Mouse (Mus musculus) hindbrain, postnatal 0 days (tissue): ENCODE results near the gene Tbc1d13. TPM values are rescaled to one million over a fixed set of nuclear protein-coding genes. Genes with fewer than 3 reads are reported as not detected.

ENCODE experiments used
- ATAC-seq: fragments of 200-750 bp; cut with Nextera tagmentation; 2 replicates; pipeline ENCODE4 v1.8.0; 2017; ENCODE audit warnings: mild to moderate bottlenecking, moderate TSS enrichment, moderate library complexity
- DNase-seq: peaks from one replicate; pipeline ENCODE4 v3.0.0-alpha.2; 2015; ENCODE audit warnings: low spot score
- H3K27ac ChIP-seq: fragments of 300-500 bp; sonication (generic); 2 replicates; pipeline ENCODE4 v1.5.1; 2014; ENCODE audit warnings: mild to moderate bottlenecking
- H3K27me3 ChIP-seq: fragments of 300-500 bp; sonication (generic); 2 replicates; pipeline ENCODE4 v1.6.1; 2014; ENCODE audit warnings: low read length, mixed read lengths; ENCODE audit not compliant: insufficient read depth
- H3K36me3 ChIP-seq: fragments of 300-500 bp; sonication (generic); 2 replicates; pipeline ENCODE4 v1.6.1; 2014; ENCODE audit warnings: low read length, mixed read lengths; ENCODE audit not compliant: insufficient read depth
- H3K4me1 ChIP-seq: fragments of 300-500 bp; sonication (generic); 2 replicates; pipeline ENCODE4 v1.6.1; 2014; ENCODE audit warnings: antibody characterized with exemption, low read length, mixed read lengths; ENCODE audit not compliant: insufficient read depth
- H3K4me2 ChIP-seq: fragments of 300-500 bp; sonication (generic); 2 replicates; pipeline ENCODE4 v1.6.1; 2014; ENCODE audit warnings: low read depth, mild to moderate bottlenecking, low read length, moderate library complexity, mixed read lengths
- H3K4me3 ChIP-seq: fragments of 300-500 bp; sonication (generic); 2 replicates; pipeline ENCODE4 v1.5.1; 2014; ENCODE audit warnings: low read length
- H3K9ac ChIP-seq: fragments of 300-500 bp; sonication (generic); replicated peaks from 2 replicates; pipeline ENCODE4 v1.6.1; 2014; ENCODE audit warnings: mild to moderate bottlenecking, low read length, moderate library complexity, mixed read lengths
- H3K9me3 ChIP-seq: fragments of 300-500 bp; sonication (generic); 2 replicates; pipeline ENCODE4 v1.6.1; 2016; ENCODE audit warnings: low read length, mixed read lengths
- CTCF ChIP-seq: IDR thresholded peaks from 2 replicates; pipeline ENCODE4 v1.5.1; 2016; ENCODE audit warnings: antibody characterized with exemption, control low read depth, low read depth
- WGBS: fragments of 180-500 bp; shearing (Covaris S2); extraction: QIAGEN DNeasy Blood & Tissue Kit; methylation state at CpG from one replicate; pipeline ENCODE4 v1.1.7; 2014; 5-methylcytosine and 5-hydroxymethylcytosine counted together
- polyA plus RNA-seq: library from polyadenylated mRNA; unstranded; fragments of >200 nt; fragmentation: Nextera tagmentation; extraction: Ambion mirVana; gene quantifications from 2 replicates; pipeline ENCODE4 v1.2.1, GENCODE M21; 2015
- total RNA-seq: library from RNA; depleted of rRNA; stranded (reverse); fragments of >200 nt; gene quantifications from 2 replicates; pipeline ENCODE4 v1.2.3, GENCODE M21; 2014; rRNA removed

Gene Tbc1d13
- total RNA-seq (106 and 109 TPM in 2 replicates), polyA plus RNA-seq (9.4 and 10.8 TPM in 2 replicates)

GRCm38 (mm10) chr2:30133613-30134377 is at the start of gene Tbc1d13:
TSS of gene Tbc1d13 (plus strand) at chr2:30133746.
- no peaks in the 10 kb centered on the region for H3K27me3 ChIP-seq
- DNase-seq: peak; percentile 97
- peak within 1 kb of the TSS; percentile 71 for H3K9ac ChIP-seq
- TF ChIP-seq CTCF: no peak; the same call in 1 of the 2 replicates
- 0% methylated on average over 44 of the region's 46 CpGs for WGBS
- peaks cover 8% of the 10 kb centered on the region; the same call in 1 of the 2 replicates for H3K36me3 ChIP-seq
- peaks cover 16% of the 10 kb centered on the region; the same call in 1 of the 2 replicates for H3K4me1 ChIP-seq
- H3K4me2 ChIP-seq: peak within 1 kb of the TSS; percentile 96
- ATAC-seq: peak; percentile 97
- H3K4me3 ChIP-seq: peak within 1 kb of the TSS; percentile 79
- no peaks in the 10 kb centered on the region for H3K9me3 ChIP-seq
- peak within 1 kb of the TSS; percentile 87 for H3K27ac ChIP-seq

- Histone ChIP-seq H3K9me3 (no peaks in the 10 kb centered on the region), H3K36me3 (no peaks in the 10 kb centered on the region), H3K27ac (no peak overlapping the region), H3K27me3 (no peaks in the 10 kb centered on the region), H3K4me3 (no peak overlapping the region), H3K4me1 (peaks cover 4% of the 10 kb centered on the region; the same call in 1 of the 2 replicates), H3K9ac (no peak overlapping the region), H3K4me2 (peak overlapping the region; percentile 30)
- no peak for DNase-seq
- ATAC-seq: no peak; the same call in 1 of the 2 replicates
- WGBS: 56% methylated on average over 5 of the region's 5 CpGs
- no peak for TF ChIP-seq CTCF
These were observed 49.4 kb upstream of the Tbc1d13 start for GRCm38 (mm10) chr2:30084113-30084512.

- Histone ChIP-seq H3K4me3 (0 out of 2 replicates have a peak overlapping the region, but pooled peaks have one; percentile 1), H3K4me1 (peaks cover 4% of the 10 kb centered on the region; the same call in 1 of the 2 replicates), H3K4me2 (peak overlapping the region; percentile 30), H3K9ac (no peak overlapping the region), H3K27ac (no peak overlapping the region), H3K36me3 (no peaks in the 10 kb centered on the region), H3K9me3 (no peaks in the 10 kb centered on the region), H3K27me3 (no peaks in the 10 kb centered on the region)
- DNase-seq: peak; percentile 27
- ATAC-seq: peak; percentile 74
- 11% methylated on average over 11 of the region's 12 CpGs for WGBS
- no peak for TF ChIP-seq CTCF
These were observed 48.9 kb upstream of the Tbc1d13 start for GRCm38 (mm10) chr2:30084632-30085031.

GRCm38 (mm10) chr2:30087310-30087709 is 46.2 kb upstream of the Tbc1d13 start:
- Histone ChIP-seq H3K4me2 (no peak overlapping the region), H3K4me1 (peaks cover 4% of the 10 kb centered on the region; the same call in 1 of the 2 replicates), H3K4me3 (no peak overlapping the region), H3K9ac (no peak overlapping the region), H3K9me3 (no peaks in the 10 kb centered on the region), H3K27ac (no peak overlapping the region), H3K36me3 (peaks cover 6% of the 10 kb centered on the region; the same call in 1 of the 2 replicates), H3K27me3 (no peaks in the 10 kb centered on the region)
- TF ChIP-seq CTCF: no peak
- DNase-seq (no peak), ATAC-seq (no peak)
- 93% methylated on average over 4 of the region's 4 CpGs for WGBS

- H3K27ac ChIP-seq: no peak overlapping the region
- H3K4me3 ChIP-seq: no peak overlapping the region
- ATAC-seq (no peak), DNase-seq (no peak)
- no peaks in the 10 kb centered on the region for H3K4me1 ChIP-seq
- H3K36me3 ChIP-seq: peaks cover 6% of the 10 kb centered on the region; the same call in 1 of the 2 replicates
- WGBS: 98% methylated on average over 12 of the region's 12 CpGs
- H3K4me2 ChIP-seq: no peak overlapping the region
- H3K9me3 ChIP-seq: no peaks in the 10 kb centered on the region
- no peak overlapping the region for H3K9ac ChIP-seq
- no peaks in the 10 kb centered on the region for H3K27me3 ChIP-seq
- TF ChIP-seq CTCF: no peak
These were observed 42.0 kb upstream of the Tbc1d13 start for GRCm38 (mm10) chr2:30091521-30091920.

- H3K9ac ChIP-seq: peak overlapping the region; percentile 53
- no peak for DNase-seq
- no peaks in the 10 kb centered on the region for H3K27me3 ChIP-seq
- H3K4me1 ChIP-seq: no peaks in the 10 kb centered on the region
- ATAC-seq: no peak
- H3K9me3 ChIP-seq: no peaks in the 10 kb centered on the region
- peak overlapping the region; percentile 77 for H3K4me2 ChIP-seq
- 59% methylated on average over 6 of the region's 6 CpGs for WGBS
- peaks cover 12% of the 10 kb centered on the region for H3K36me3 ChIP-seq
- H3K27ac ChIP-seq: peak overlapping the region; percentile 3; the same call in 1 of the 2 replicates
- H3K4me3 ChIP-seq: peak overlapping the region; percentile 60; the same call in 1 of the 2 replicates
- no peak for TF ChIP-seq CTCF
These were observed 41.1 kb upstream of the Tbc1d13 start for GRCm38 (mm10) chr2:30092280-30092918.
